Mouse (Mus musculus): ENCODE data around the gene Ifitm10.
"Not testable (repeated sequence)": the region's sequence is repeated elsewhere in the genome, so short reads cannot be mapped to it uniquely, and the experiment has no call there.

Gene Ifitm10

GRCm38 (mm10) chr7:142373641-142374412, at the start of gene Ifitm10:
Ifitm10 (minus strand) TSS chr7:142373753.
- ATAC-seq (ENCODE audit: insufficient number of reproducible peaks, low FRiP score, low TSS enrichment): no peak

GRCm38 (mm10) chr7:142421826-142422225, 48.3 kb upstream of the Ifitm10 start:
- no peak for ATAC-seq (ENCODE audit: insufficient number of reproducible peaks, low FRiP score, low TSS enrichment)

DNA sequence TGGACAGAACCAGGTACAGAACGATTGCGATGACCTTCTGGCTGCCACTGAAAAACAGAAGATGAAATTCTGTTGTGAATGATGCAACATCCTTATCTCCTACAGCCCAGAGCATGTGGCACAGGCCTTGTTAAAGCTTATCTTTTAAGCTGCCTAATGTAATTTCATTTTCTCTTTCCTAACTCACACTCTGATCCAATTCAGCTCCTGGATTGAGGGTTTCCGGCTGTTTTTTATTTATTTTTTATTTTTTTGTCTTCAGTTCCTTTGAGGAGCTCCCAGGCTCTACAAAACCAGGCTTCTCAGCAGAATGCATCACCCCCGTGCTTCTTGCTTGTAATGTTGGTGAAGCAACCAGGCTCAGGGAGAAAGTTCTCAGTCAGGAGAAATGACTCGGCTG, 46.3 kb upstream of the Ifitm10 start:
- ATAC-seq (ENCODE audit: insufficient number of reproducible peaks, low FRiP score, low TSS enrichment): no peak

DNA sequence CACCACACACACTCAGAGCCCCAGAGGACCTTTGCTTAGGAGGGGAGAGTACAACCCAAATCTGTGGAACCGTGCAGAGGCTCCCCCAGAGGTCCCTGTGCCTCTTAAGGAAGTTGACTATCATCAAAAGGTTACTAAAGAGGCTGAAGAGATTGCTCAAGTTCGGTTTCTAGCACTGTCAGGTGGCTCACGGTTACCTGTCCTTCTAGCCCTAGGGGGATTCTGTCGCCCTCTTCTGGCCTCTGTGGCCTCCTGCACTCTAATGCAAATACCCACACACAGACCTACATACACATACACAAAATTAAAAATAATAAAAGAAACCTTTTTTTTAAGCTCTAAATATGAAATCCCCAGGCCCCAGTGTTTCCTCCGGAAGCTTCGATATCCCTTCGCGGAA, 45.1 kb upstream of the Ifitm10 start:
- ATAC-seq (ENCODE audit: insufficient number of reproducible peaks, low FRiP score, low TSS enrichment): no peak

GRCm38 (mm10) chr7:142418027-142418426, 44.5 kb upstream of the Ifitm10 start:
- no peak for ATAC-seq (ENCODE audit: insufficient number of reproducible peaks, low FRiP score, low TSS enrichment)

- no peak for ATAC-seq (ENCODE audit: insufficient number of reproducible peaks, low FRiP score, low TSS enrichment)
Measured at GRCm38 (mm10) chr7:142416225-142416624, 42.7 kb upstream of the Ifitm10 start.

GRCm38 (mm10) chr7:142415314-142415713, 41.8 kb upstream of the Ifitm10 start:
- ATAC-seq (ENCODE audit: insufficient number of reproducible peaks, low FRiP score, low TSS enrichment): no peak

GRCm38 (mm10) chr7:142413285-142413684, 39.7 kb upstream of the Ifitm10 start:
- ATAC-seq (ENCODE audit: insufficient number of reproducible peaks, low FRiP score, low TSS enrichment): no peak

GRCm38 (mm10) chr7:142409603-142410002, 36.0 kb upstream of the Ifitm10 start:
- ATAC-seq (ENCODE audit: insufficient number of reproducible peaks, low FRiP score, low TSS enrichment): no peak

DNA sequence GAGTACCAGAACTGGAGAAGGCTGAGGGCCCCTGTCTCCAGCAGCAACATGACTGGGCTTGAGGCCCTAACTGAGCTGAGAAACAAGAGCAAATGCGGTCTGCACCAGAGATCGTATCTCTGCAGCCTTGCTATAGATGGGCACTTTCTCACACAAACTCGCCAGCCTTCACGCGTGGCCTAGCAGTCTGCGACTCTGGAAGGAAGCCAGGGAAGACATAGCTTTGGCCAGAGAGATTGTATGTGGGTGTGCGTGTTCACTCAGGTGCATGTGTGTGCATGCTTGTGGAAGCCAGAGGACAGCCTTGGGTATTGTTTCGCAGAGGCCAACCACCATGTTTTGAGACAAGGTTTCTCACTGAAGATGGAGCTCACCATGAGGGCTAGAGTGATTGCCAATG, 35.1 kb upstream of the Ifitm10 start:
- ATAC-seq (ENCODE audit: insufficient number of reproducible peaks, low FRiP score, low TSS enrichment): no peak

GRCm38 (mm10) chr7:142407935-142408334, 34.4 kb upstream of the Ifitm10 start:
- ATAC-seq (ENCODE audit: insufficient number of reproducible peaks, low FRiP score, low TSS enrichment): no peak

DNA sequence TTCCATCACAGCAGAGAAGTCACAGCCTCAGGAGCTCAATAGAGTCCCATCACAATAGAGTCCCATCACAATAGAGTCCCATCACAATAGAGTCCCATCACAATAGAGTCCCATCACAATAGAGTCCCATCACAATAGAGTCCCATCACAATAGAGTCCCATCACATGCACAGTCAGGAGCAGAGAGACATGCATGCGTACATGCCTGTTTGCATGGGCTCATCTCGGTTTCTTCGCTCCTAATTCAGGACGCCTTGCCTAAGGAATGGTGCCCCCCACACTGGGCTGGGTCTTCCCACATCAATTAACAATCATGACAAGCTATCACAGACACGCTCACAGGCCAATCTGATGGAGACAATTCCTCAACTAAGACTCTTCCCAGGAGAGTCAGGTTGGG, 31.6 kb upstream of the Ifitm10 start:
- not testable (repeated sequence) for ATAC-seq (ENCODE audit: insufficient number of reproducible peaks, low FRiP score, low TSS enrichment)

GRCm38 (mm10) chr7:142403591-142403990, 30.0 kb upstream of the Ifitm10 start:
- no peak for ATAC-seq (ENCODE audit: insufficient number of reproducible peaks, low FRiP score, low TSS enrichment)

DNA sequence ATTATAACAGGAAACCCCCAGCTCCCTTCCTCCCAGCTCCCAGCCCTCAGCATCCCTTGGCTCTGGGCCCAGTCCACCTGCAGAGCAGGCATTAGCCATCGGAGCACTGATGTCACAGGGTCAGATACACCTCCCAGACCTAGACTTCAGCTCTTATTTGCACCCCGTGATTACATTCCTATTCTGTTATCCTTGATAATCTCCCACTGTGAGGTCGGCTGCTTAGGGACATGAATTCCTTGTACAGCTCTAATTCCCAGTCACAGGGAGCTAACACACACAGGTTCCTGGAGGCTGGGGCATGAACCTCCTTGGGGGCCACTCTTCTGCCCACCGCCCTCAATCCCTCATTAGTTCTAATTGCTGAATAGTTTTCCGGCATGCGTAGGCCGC, 27.2 kb upstream of the Ifitm10 start:
- ATAC-seq (ENCODE audit: insufficient number of reproducible peaks, low FRiP score, low TSS enrichment): no peak

DNA sequence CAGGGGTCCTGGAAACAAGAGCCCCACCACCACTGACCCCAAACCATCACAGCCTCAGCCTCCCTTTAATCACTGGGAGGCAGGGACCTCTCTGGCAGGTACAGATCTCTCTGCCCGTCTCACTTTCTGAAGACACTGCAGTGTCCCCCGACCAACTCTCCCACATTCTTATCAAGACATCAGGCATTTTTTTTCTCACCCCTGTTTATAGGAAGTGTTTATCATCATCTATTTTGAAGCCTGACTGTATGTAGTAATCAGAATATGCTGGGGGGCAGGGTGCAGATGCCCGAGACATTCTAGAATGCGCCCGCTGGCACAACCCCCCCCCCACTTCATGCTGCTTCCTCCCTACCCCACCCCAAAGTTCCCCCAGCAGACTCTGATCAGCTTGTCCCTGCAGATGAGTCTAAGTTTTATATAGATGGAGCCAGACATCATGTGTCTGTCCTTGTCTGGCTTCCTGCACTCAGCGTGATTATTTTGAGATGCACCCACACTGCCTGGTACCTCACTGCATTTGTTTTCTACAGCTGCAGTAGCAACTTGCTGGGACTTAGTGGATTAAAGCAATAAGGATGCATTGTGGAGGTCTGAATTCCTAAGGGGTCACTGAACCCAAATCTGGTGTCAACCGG, 26.7 kb upstream of the Ifitm10 start:
- ATAC-seq (ENCODE audit: insufficient number of reproducible peaks, low FRiP score, low TSS enrichment): no peak

GRCm38 (mm10) chr7:142399250-142399649, 25.7 kb upstream of the Ifitm10 start:
- ATAC-seq (ENCODE audit: insufficient number of reproducible peaks, low FRiP score, low TSS enrichment): no peak

- ATAC-seq (ENCODE audit: insufficient number of reproducible peaks, low FRiP score, low TSS enrichment): no peak
Measured at GRCm38 (mm10) chr7:142398052-142398451, 24.5 kb upstream of the Ifitm10 start.

DNA sequence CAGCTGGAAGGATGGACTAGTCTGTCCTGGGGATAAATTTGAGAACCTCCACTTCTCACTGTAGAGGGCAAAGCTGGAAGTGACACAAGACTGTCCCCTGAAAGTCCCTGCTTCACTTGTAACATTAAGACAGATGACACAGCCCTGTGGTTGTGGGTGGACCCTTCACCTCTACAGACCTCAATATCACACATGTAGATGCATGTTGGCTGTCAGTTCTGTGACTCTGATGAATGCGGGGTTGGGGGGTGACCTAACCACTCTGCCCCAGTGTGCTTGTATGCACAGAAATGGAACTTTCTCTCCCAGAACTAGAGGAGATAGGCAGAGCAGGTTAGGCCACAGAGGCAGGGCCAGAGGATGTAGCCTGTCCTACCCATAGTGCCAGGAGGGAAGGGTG, 23.1 kb upstream of the Ifitm10 start:
- ATAC-seq (ENCODE audit: insufficient number of reproducible peaks, low FRiP score, low TSS enrichment): no peak

DNA sequence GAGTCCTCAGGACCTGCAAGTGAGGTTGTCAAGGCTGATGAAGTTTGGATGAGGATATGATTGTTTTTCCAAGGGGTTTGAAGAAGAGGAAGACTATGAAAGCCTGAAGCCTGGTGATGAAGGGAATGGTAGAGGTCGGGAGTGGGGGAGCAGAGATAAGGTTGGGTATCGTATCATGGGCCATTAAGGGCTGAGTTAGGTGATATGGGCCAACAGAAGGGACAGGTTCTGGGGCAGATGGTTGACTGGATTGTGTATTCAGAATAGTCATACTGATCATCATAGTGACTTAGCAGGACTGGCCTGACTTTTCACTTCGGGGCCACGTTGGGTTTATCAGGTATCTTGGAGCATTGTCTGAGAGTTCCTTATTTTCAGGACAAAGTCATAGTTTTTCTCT, 21.9 kb upstream of the Ifitm10 start:
- no peak for ATAC-seq (ENCODE audit: insufficient number of reproducible peaks, low FRiP score, low TSS enrichment)

GRCm38 (mm10) chr7:142394261-142395190, 21.0 kb upstream of the Ifitm10 start:
- ATAC-seq (ENCODE audit: insufficient number of reproducible peaks, low FRiP score, low TSS enrichment): no peak

DNA sequence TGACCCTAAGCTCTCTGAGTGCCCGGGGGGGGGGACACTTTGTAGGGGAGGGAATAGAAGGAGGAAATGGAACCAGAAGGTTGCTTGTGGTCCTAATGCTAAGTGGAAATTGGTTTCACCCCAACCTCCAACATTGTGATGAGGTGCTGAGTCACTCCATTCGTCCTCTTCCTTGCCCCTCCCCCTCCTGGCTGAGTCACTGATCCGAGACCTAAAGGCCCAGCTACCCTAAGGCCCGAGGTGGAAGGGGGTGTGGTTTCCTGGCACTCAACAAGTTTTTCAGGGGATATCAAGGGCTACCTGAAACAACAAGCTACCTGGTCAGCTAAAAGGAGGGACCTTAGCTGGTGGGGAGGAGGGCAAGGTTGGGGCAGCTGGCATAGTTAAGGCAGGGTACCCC, 19.6 kb upstream of the Ifitm10 start:
- ATAC-seq (ENCODE audit: insufficient number of reproducible peaks, low FRiP score, low TSS enrichment): no peak

All from cerebellum, adult (tissue).